Mouse (Mus musculus): Measurements from ENCODE around the gene Gm9733. TPM values are rescaled to one million over a fixed set of nuclear protein-coding genes. Genes with fewer than 3 reads are reported as not detected.
"Not testable (repeated sequence)": the region's sequence is repeated elsewhere in the genome, so short reads cannot be mapped to it uniquely, and the experiment has no call there.

Gene Gm9733
- 0.10 TPM in 1 of 2 replicates, not detected in the other for polyA plus RNA-seq (2012; rRNA removed)
- polyA plus RNA-seq (2014; fragmentation: Nextera tagmentation; extraction: Ambion mirVana) = 0.34 and 0.64 TPM in 2 replicates

- DNase-seq (ENCODE audit: low read depth in 3 of 3, low spot score in 3 of 3) (no peak), ATAC-seq (ENCODE audit: insufficient read depth) (no peak)
- H3K4me1 ChIP-seq (replicated peaks; ENCODE audit: control insufficient read depth in 2 of 2, insufficient read depth in 2 of 2, low read length in 1 of 2) = no peaks in the 10 kb centered on the region
- H3K9ac ChIP-seq (replicated peaks) = no peak within 1 kb of the TSS
- no peak for TF ChIP-seq EP300 (IDR thresholded peaks at IDR 0.05; ENCODE audit: low read depth)
- no peak for TF ChIP-seq CTCF (IDR thresholded peaks at IDR 0.05; ENCODE audit: low read depth)
- no peak within 1 kb of the TSS for H3K4me3 ChIP-seq (ENCODE audit: insufficient read depth in 1 of 2, low read depth in 2 of 2, low read length in 2 of 2)
- no peaks in the 10 kb centered on the region for H3K9me3 ChIP-seq (ENCODE audit: control insufficient read depth, low read length)
- H3K4me2 ChIP-seq (ENCODE audit: low read depth) = no peak within 1 kb of the TSS
- no peak within 1 kb of the TSS for H3K27ac ChIP-seq
- WGBS (ENCODE audit: insufficient replicate concordance) = 57% methylated on average over 3 of the region's 3 CpGs
- no peaks in the 10 kb centered on the region for H3K27me3 ChIP-seq (ENCODE audit: control insufficient read depth, insufficient read depth, low read length)
- H3K36me3 ChIP-seq (replicated peaks; ENCODE audit: control insufficient read depth, insufficient read depth, low read depth) = no peaks in the 10 kb centered on the region
These were observed at the start of gene Gm9733 for GRCm38 (mm10) chr3:15332063-15332462. Gene Gm9733, minus strand, starts transcription at chr3:15332302.

- not testable (repeated sequence) for H3K36me3 ChIP-seq (replicated peaks; ENCODE audit: control insufficient read depth, insufficient read depth, low read depth); H3K9me3 ChIP-seq (ENCODE audit: control insufficient read depth, low read length); ATAC-seq (ENCODE audit: insufficient read depth); H3K9ac ChIP-seq (replicated peaks); H3K27me3 ChIP-seq (ENCODE audit: control insufficient read depth, insufficient read depth, low read length); DNase-seq (ENCODE audit: low read depth in 3 of 3, low spot score in 3 of 3); H3K27ac ChIP-seq; H3K4me2 ChIP-seq (ENCODE audit: low read depth); H3K4me1 ChIP-seq (replicated peaks; ENCODE audit: control insufficient read depth in 2 of 2, insufficient read depth in 2 of 2, low read length in 1 of 2); H3K4me3 ChIP-seq (ENCODE audit: insufficient read depth in 1 of 2, low read depth in 2 of 2, low read length in 2 of 2)
- 48% methylated on average over 3 of the region's 3 CpGs for WGBS (ENCODE audit: insufficient replicate concordance)
These were observed 23.6 kb upstream of the Gm9733 start for GRCm38 (mm10) chr3:15355690-15356089.

- not testable (repeated sequence) for H3K36me3 ChIP-seq (replicated peaks; ENCODE audit: control insufficient read depth, insufficient read depth, low read depth); ATAC-seq (ENCODE audit: insufficient read depth); H3K4me1 ChIP-seq (replicated peaks; ENCODE audit: control insufficient read depth in 2 of 2, insufficient read depth in 2 of 2, low read length in 1 of 2); H3K9ac ChIP-seq (replicated peaks); H3K4me2 ChIP-seq (ENCODE audit: low read depth); H3K27ac ChIP-seq; H3K9me3 ChIP-seq (ENCODE audit: control insufficient read depth, low read length); DNase-seq (ENCODE audit: low read depth in 3 of 3, low spot score in 3 of 3); H3K4me3 ChIP-seq (ENCODE audit: insufficient read depth in 1 of 2, low read depth in 2 of 2, low read length in 2 of 2); H3K27me3 ChIP-seq (ENCODE audit: control insufficient read depth, insufficient read depth, low read length)
- 52% methylated on average over 1 of the region's 2 CpGs for WGBS (ENCODE audit: insufficient replicate concordance)
These were observed 18.2 kb upstream of the Gm9733 start for GRCm38 (mm10) chr3:15350318-15350717.

GRCm38 (mm10) chr3:15345606-15346005 is 13.5 kb upstream of the Gm9733 start:
- not testable (repeated sequence) for H3K27me3 ChIP-seq (ENCODE audit: control insufficient read depth, insufficient read depth, low read length); H3K27ac ChIP-seq; DNase-seq (ENCODE audit: low read depth in 3 of 3, low spot score in 3 of 3); H3K4me2 ChIP-seq (ENCODE audit: low read depth); H3K36me3 ChIP-seq (replicated peaks; ENCODE audit: control insufficient read depth, insufficient read depth, low read depth); H3K4me1 ChIP-seq (replicated peaks; ENCODE audit: control insufficient read depth in 2 of 2, insufficient read depth in 2 of 2, low read length in 1 of 2); H3K9me3 ChIP-seq (ENCODE audit: control insufficient read depth, low read length); H3K9ac ChIP-seq (replicated peaks); H3K4me3 ChIP-seq (ENCODE audit: insufficient read depth in 1 of 2, low read depth in 2 of 2, low read length in 2 of 2); ATAC-seq (ENCODE audit: insufficient read depth)
- WGBS (ENCODE audit: insufficient replicate concordance) = 31% methylated on average over 3 of the region's 3 CpGs

- Histone ChIP-seq H3K4me2 (ENCODE audit: low read depth) (no peak overlapping the region), H3K36me3 (replicated peaks; ENCODE audit: control insufficient read depth, insufficient read depth, low read depth) (no peaks in the 10 kb centered on the region), H3K27ac (no peak overlapping the region), H3K4me3 (ENCODE audit: insufficient read depth in 1 of 2, low read depth in 2 of 2, low read length in 2 of 2) (no peak overlapping the region), H3K4me1 (replicated peaks; ENCODE audit: control insufficient read depth in 2 of 2, insufficient read depth in 2 of 2, low read length in 1 of 2) (no peaks in the 10 kb centered on the region), H3K9me3 (ENCODE audit: control insufficient read depth, low read length) (no peaks in the 10 kb centered on the region), H3K27me3 (ENCODE audit: control insufficient read depth, insufficient read depth, low read length) (no peaks in the 10 kb centered on the region), H3K9ac (replicated peaks) (no peak overlapping the region)
- TF ChIP-seq CTCF (IDR thresholded peaks at IDR 0.05; ENCODE audit: low read depth) = no peak
- no peak for TF ChIP-seq EP300 (IDR thresholded peaks at IDR 0.05; ENCODE audit: low read depth)
- WGBS (ENCODE audit: insufficient replicate concordance) = 29% methylated on average over 1 of the region's 1 CpGs
- DNase-seq (ENCODE audit: low read depth in 3 of 3, low spot score in 3 of 3) (no peak), ATAC-seq (ENCODE audit: insufficient read depth) (no peak)
These were observed 8.2 kb upstream of the Gm9733 start for GRCm38 (mm10) chr3:15340287-15340686.

GRCm38 (mm10) chr3:15334182-15334581 is 2.1 kb upstream of the Gm9733 start:
- no peak overlapping the region for H3K27ac ChIP-seq
- H3K4me1 ChIP-seq (replicated peaks; ENCODE audit: control insufficient read depth in 2 of 2, insufficient read depth in 2 of 2, low read length in 1 of 2) = no peaks in the 10 kb centered on the region
- H3K27me3 ChIP-seq (ENCODE audit: control insufficient read depth, insufficient read depth, low read length) = no peaks in the 10 kb centered on the region
- no peak overlapping the region for H3K4me2 ChIP-seq (ENCODE audit: low read depth)
- ATAC-seq (ENCODE audit: insufficient read depth) (no peak), DNase-seq (ENCODE audit: low read depth in 3 of 3, low spot score in 3 of 3) (no peak)
- H3K4me3 ChIP-seq (ENCODE audit: insufficient read depth in 1 of 2, low read depth in 2 of 2, low read length in 2 of 2) = no peak overlapping the region
- H3K36me3 ChIP-seq (replicated peaks; ENCODE audit: control insufficient read depth, insufficient read depth, low read depth) = no peaks in the 10 kb centered on the region
- H3K9ac ChIP-seq (replicated peaks) = no peak overlapping the region
- WGBS (ENCODE audit: insufficient replicate concordance) = 46% methylated on average over 2 of the region's 2 CpGs
- TF ChIP-seq EP300 (IDR thresholded peaks at IDR 0.05; ENCODE audit: low read depth) (no peak), CTCF (IDR thresholded peaks at IDR 0.05; ENCODE audit: low read depth) (no peak)
- no peaks in the 10 kb centered on the region for H3K9me3 ChIP-seq (ENCODE audit: control insufficient read depth, low read length)

Measured in liver, embryonic 14.5 days (tissue).